Mouse (Mus musculus) liver, adult 2 months (tissue): ENCODE results near the gene Zfp941. TPM values are rescaled to one million over a fixed set of nuclear protein-coding genes. Genes with fewer than 3 reads are reported as not detected.

Experiments used
- DNase-seq: peaks from one replicate; pipeline ENCODE4 v3.0.0-alpha.2; 2011; ENCODE audit warnings: low read depth, low spot score; ENCODE audit errors: extremely low read depth
- H3K27ac ChIP-seq: fragments of 200-500 bp; replicated peaks from 2 replicates; pipeline ENCODE4 v1.5.1; 2012; ENCODE audit warnings: low read depth, mild to moderate bottlenecking, control low read depth, inconsistent platforms, low read length; ENCODE audit not compliant: insufficient read depth
- H3K27me3 ChIP-seq: fragments of 200-500 bp; 2 replicates; pipeline ENCODE4 v1.6.1; 2012; ENCODE audit warnings: mild to moderate bottlenecking, moderate library complexity, low read length, inconsistent platforms; ENCODE audit not compliant: control insufficient read depth, insufficient read depth
- H3K36me3 ChIP-seq: fragments of 200-500 bp; 2 replicates; pipeline ENCODE4 v1.6.1; 2012; ENCODE audit warnings: low read length, inconsistent platforms; ENCODE audit not compliant: control insufficient read depth, insufficient read depth
- H3K4me1 ChIP-seq: fragments of 200-500 bp; 2 replicates; pipeline ENCODE4 v1.6.1; 2011; ENCODE audit warnings: low read length; ENCODE audit not compliant: control insufficient read depth, insufficient read depth
- H3K4me3 ChIP-seq: fragments of 200-500 bp; 2 replicates; pipeline ENCODE4 v1.5.1; 2011; ENCODE audit warnings: low read depth, mild to moderate bottlenecking, control low read depth, low read length, moderate library complexity; ENCODE audit not compliant: insufficient read depth
- H3K79me2 ChIP-seq: fragments of 200-500 bp; 2 replicates; pipeline ENCODE4 v1.6.1; 2012; ENCODE audit warnings: inconsistent platforms, mild to moderate bottlenecking, low read length, moderate library complexity; ENCODE audit not compliant: control insufficient read depth, insufficient read depth
- H3K9ac ChIP-seq: fragments of 200-500 bp; 2 replicates; pipeline ENCODE4 v1.6.1; 2012; ENCODE audit warnings: low read depth, mild to moderate bottlenecking, control low read depth, inconsistent platforms, low read length
- CTCF ChIP-seq: fragments of 200-500 bp; IDR thresholded peaks from 2 replicates; pipeline ENCODE4 v1.5.1; 2011; ENCODE audit warnings: low read depth, low read length, control low read depth
- POLR2A ChIP-seq: fragments of 200-500 bp; IDR thresholded peaks from 2 replicates; pipeline ENCODE4 v1.6.1; 2011; ENCODE audit warnings: low read length, control low read depth; ENCODE audit not compliant: insufficient read depth; ENCODE audit errors: extremely low read depth
- WGBS: fragments of 180-500 bp; shearing (Covaris S2); methylation state at CpG from one replicate; pipeline ENCODE4 v1.1.7; 2018; 5-methylcytosine and 5-hydroxymethylcytosine counted together
- polyA plus RNA-seq: library from polyadenylated mRNA; depleted of rRNA; stranded (reverse); fragments of >200 nt; gene quantifications from 2 replicates; pipeline ENCODE4 v1.2.3, GENCODE M21; 2012
- total RNA-seq: library from RNA; depleted of rRNA; stranded (reverse); fragments of >200 nt; gene quantifications from 2 replicates; pipeline ENCODE4 v1.2.3, GENCODE M21; 2014

Zfp941 gene
- total and polyA plus RNA-seq, 2 experiments: 0.34 to 1.0 TPM

DNA sequence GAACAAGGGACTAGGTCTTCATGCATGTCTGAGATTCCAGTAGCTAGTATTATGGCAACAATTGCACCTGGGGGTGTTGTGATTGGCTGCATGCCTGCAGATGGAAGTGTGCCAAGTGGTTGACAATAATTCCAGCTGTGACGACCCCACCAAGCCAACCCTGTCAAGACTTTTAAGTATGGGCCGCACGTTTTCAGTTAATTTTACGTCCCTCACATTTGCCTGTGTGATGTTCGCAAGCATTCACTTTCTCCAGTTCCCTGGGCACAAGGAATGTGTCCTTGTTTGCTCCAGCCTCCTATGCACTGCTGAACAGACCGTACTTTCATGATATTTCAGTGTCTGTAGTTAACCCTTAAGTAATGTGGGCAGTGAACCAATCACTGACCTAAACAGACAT lies 19.3 kb downstream of the Zfp941 start:
- H3K4me3 ChIP-seq: no peak overlapping the region
- H3K27me3 ChIP-seq: peaks cover 2% of the 10 kb centered on the region; the same call in 1 of the 2 replicates
- H3K27ac ChIP-seq: no peak overlapping the region
- 81% methylated on average over 6 of the region's 6 CpGs for WGBS
- H3K9ac ChIP-seq: no peak overlapping the region
- no peaks in the 10 kb centered on the region; the same call in 1 of the 2 replicates for H3K4me1 ChIP-seq
- TF ChIP-seq CTCF (no peak), POLR2A (no peak)
- H3K36me3 ChIP-seq: no peaks in the 10 kb centered on the region
- no peaks in the 10 kb centered on the region for H3K79me2 ChIP-seq
- DNase-seq: no peak

DNA sequence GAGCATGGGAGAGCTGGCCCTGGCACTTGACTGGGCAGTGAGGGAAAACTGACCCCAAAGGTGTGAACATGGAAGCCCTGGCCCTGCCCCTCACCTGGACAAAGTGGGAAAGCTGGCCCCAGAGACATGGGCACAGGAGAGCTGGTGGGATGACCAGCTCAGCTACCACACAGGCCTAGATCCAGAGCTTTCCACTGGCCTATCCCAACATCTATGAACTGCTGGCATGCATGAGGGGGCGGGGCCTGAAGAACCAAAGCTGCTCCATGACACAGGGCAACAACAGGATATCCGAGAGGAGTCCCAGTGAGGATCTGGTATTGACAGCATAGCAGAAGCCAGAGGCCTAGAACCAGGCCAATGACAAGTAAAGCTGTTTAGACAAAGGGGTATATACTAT lies 23.8 kb downstream of the Zfp941 start:
- H3K27me3 ChIP-seq: peaks cover 8% of the 10 kb centered on the region; the same call in 1 of the 2 replicates
- no peak overlapping the region for H3K4me3 ChIP-seq
- WGBS: 75% methylated on average over 2 of the region's 2 CpGs
- no peak for DNase-seq
- H3K4me1 ChIP-seq: peaks cover 8% of the 10 kb centered on the region; the same call in 1 of the 2 replicates
- no peak overlapping the region for H3K27ac ChIP-seq
- TF ChIP-seq CTCF (no peak), POLR2A (no peak)
- H3K79me2 ChIP-seq: no peaks in the 10 kb centered on the region
- no peak overlapping the region for H3K9ac ChIP-seq
- no peaks in the 10 kb centered on the region for H3K36me3 ChIP-seq

DNA sequence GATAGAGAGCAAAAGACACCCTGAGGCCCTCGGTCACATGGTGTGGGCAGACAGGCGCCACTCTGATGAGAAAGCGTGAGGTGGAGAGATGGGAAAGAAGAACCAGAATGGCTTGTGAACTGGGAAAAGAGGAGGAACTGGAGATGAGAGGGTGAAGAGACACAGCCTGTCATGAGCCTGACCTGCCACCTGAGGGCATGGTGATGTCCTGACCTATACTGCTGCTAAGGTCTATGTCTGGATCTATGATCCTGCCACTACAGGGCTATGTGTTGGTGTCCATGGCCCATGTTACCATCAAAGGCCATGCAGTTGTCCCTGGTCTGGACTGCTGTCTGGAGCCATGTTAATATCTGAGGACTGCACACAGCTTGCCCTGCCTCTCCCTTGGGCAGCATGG lies 24.4 kb downstream of the Zfp941 start:
- peaks cover 8% of the 10 kb centered on the region; the same call in 1 of the 2 replicates for H3K27me3 ChIP-seq
- H3K79me2 ChIP-seq: no peaks in the 10 kb centered on the region
- no peak overlapping the region for H3K27ac ChIP-seq
- 92% methylated on average over 3 of the region's 3 CpGs for WGBS
- no peaks in the 10 kb centered on the region for H3K36me3 ChIP-seq
- H3K4me3 ChIP-seq: no peak overlapping the region
- H3K4me1 ChIP-seq: peaks cover 12% of the 10 kb centered on the region; the same call in 1 of the 2 replicates
- DNase-seq: peak; percentile 22
- TF ChIP-seq POLR2A: no peak
- TF ChIP-seq CTCF: peak; percentile 51
- no peak overlapping the region for H3K9ac ChIP-seq

DNA sequence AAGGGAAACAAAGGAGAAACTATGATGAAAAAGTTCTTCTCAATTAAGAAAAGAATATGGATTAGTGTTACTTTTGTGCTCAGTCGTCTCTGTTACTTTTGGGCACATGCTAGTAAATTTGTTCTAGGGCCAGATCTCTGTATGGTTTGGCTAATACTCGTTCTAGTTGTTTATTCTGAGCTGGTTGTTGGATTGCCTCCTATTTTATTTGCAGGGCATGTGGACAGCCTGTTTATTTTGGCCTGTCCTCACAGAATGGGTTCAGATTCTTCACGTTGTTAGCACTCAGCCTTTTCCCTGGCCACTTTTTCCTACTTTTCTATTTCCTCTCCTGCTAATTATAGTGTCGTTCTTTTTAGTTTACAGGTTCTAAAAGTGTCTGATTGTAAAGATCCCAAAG lies 28.4 kb downstream of the Zfp941 start:
- H3K9ac ChIP-seq: no peak overlapping the region
- TF ChIP-seq POLR2A (no peak), CTCF (no peak)

DNA sequence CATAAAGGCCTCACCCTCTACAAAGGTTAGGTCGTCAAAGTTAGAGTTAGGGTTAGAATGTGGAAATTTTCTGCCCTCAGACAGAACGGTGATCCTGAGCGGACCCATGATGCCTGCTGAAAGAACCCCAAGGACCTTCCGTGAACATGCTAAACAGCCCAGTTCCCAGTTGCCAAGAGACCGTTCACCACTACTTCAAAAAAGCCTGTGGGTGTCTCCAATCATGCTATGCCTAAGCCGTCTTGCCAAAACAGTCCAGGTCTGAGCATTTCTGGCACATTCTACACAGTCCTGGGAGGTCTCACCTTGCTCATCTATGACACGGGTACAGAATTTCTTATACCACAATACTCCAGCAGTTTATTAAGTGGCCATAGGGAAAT lies 33.9 kb downstream of the Zfp941 start:
- 86% methylated on average over 7 of the region's 7 CpGs for WGBS
- DNase-seq: no peak
- Histone ChIP-seq H3K4me3 (no peak overlapping the region), H3K27ac (no peak overlapping the region), H3K79me2 (no peaks in the 10 kb centered on the region), H3K36me3 (no peaks in the 10 kb centered on the region), H3K27me3 (peaks cover 15% of the 10 kb centered on the region; the same call in 1 of the 2 replicates), H3K4me1 (peaks cover 3% of the 10 kb centered on the region; the same call in 1 of the 2 replicates), H3K9ac (no peak overlapping the region)
- TF ChIP-seq CTCF (no peak), POLR2A (no peak)

More for the DNA sequence above, 28.4 kb downstream of the Zfp941 start:
- DNase-seq: peak; percentile 97
- H3K27me3 ChIP-seq: peaks cover 6% of the 10 kb centered on the region; the same call in 1 of the 2 replicates
- WGBS: 16% methylated on average over 4 of the region's 4 CpGs
- H3K4me3 ChIP-seq: no peak overlapping the region
- H3K27ac ChIP-seq: no peak overlapping the region
- H3K79me2 ChIP-seq: no peaks in the 10 kb centered on the region
- H3K4me1 ChIP-seq: peaks cover 12% of the 10 kb centered on the region; the same call in 1 of the 2 replicates
- H3K36me3 ChIP-seq: no peaks in the 10 kb centered on the region

DNA sequence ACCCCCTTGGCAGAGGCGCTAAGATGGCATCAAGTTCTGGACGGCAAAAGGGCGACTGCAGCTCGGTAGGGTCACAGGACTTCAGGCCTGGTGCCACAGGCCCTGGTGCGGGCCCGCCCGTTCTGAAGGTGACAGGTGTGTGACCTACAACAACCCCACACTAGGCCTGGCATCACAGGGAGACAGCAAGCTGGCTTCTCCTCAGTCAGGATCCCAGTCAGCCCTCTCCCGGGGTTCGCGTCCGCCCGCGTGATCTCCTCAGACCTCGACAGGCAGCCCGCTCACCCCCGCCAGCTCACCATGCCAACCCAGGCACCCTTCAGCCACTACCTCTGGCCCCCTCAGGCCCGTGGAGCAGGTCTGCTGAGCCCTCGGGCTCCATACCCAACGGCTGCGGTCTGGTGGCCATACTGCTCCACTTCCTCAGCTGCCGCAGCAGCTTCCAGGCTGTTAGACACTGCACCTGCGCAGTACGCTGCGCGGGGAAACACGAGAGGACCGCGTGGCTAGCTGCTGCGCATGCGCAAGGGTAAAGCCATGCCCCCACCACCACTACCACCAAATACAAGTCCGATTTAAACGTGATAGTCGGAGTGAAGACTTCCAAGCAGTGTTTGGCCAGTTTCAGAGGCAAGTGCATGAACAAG lies 34.4 kb downstream of the Zfp941 start, which contains the start of gene Syce1:
Gene Syce1 (minus strand): TSS at position 447 of the 647 bp plus-strand sequence.
- TF ChIP-seq POLR2A (no peak), CTCF (no peak)
- no peaks in the 10 kb centered on the region for H3K79me2 ChIP-seq
- H3K4me3 ChIP-seq: no peak within 1 kb of the TSS
- H3K27me3 ChIP-seq: peaks cover 15% of the 10 kb centered on the region; the same call in 1 of the 2 replicates
- H3K36me3 ChIP-seq: no peaks in the 10 kb centered on the region
- DNase-seq: no peak
- WGBS: 82% methylated on average over 33 of the region's 33 CpGs
- H3K9ac ChIP-seq: no peak within 1 kb of the TSS
- no peaks in the 10 kb centered on the region for H3K4me1 ChIP-seq
- H3K27ac ChIP-seq: no peak within 1 kb of the TSS
